Comparison of ENCODE assay signal across 8 mouse cellular contexts in the genomic region with DNA sequence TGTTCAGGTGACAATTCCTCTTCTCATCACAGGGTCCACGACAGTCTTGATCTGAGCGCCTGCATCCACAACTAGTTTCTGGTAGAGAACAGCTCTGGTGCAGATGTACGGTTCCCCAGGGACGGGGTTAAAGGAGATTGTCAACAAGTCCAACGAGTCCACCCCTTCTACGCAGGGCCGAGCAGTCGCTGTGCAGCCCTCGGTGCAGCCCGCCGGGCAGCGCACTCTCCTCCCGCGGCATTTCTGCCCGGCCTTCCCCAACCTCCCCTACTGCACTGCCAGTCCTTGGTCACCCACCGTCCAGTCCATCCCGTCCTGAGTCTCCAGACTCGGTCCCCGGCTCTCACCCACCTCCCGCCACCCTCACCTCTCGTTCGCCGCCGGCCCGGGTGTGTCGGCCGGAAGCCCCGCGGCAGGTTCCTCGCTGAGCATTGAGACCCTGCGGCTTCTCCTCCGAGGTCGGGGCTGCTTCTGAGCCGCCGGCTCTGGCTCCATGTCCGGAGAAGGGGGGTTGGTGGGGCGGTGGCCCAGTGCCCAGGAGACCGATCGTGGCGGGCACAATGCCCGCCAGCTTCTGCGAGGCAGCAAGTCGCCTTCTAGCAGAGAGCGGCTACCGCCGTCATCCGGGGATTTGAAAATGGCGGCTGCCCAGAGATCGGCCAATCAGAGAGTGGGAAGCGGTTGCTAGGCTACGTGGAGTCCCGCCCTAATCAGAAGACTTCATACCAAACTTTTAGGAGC. TPM values are rescaled to one million over a fixed set of nuclear protein-coding genes. Genes with fewer than 3 reads are reported as not detected.
DNase-seq lines count a peak whose midpoint lies in the region; ATAC-seq and TF ChIP-seq lines count a peak whose summit lies in the region.

A gene (minus strand): TSS at position 650 of the 741 bp plus-strand sequence.
A gene (plus strand): TSS at position 704 of the 741 bp plus-strand sequence.

- under 1% methylated on average over 52 of the region's 52 CpGs for WGBS in forebrain, embryonic 15.5 days
- under 1% methylated on average over 52 of the region's 52 CpGs for WGBS in lung, embryonic 14.5 days
- WGBS in olfactory bulb, adult 2 months: under 1% methylated on average over 52 of the region's 52 CpGs
- under 1% methylated on average over 52 of the region's 52 CpGs for WGBS in thymus, adult 2 months

- H3K9ac ChIP-seq in forebrain, embryonic 15.5 days (replicated peaks): peak within 1 kb of the TSS; percentile 69
- peak within 1 kb of the TSS; percentile 92 for H3K9ac ChIP-seq in lung, embryonic 14.5 days

- peak within 1 kb of the TSS; percentile 81 for H3K4me2 ChIP-seq in forebrain, embryonic 15.5 days (replicated peaks)
- H3K4me2 ChIP-seq in lung, embryonic 14.5 days: peak within 1 kb of the TSS; percentile 67

- TF ChIP-seq CTCF in layer of hippocampus, adult 2 months (conservative IDR thresholded peaks at IDR 0.05): no peak
- no peak for TF ChIP-seq CTCF in lung, embryonic 14.5 days (IDR thresholded peaks at IDR 0.05; ENCODE audit: low read depth)
- no peak for TF ChIP-seq CTCF in olfactory bulb, adult 2 months (IDR thresholded peaks at IDR 0.05; ENCODE audit: insufficient read depth, low read depth, low read length)
- peak; percentile 45; the same call in 1 of the 2 replicates for TF ChIP-seq CTCF in thymus, adult 2 months (IDR thresholded peaks at IDR 0.05; ENCODE audit: borderline replicate concordance, control insufficient read depth, extremely low read depth, insufficient read depth, low read length, poor library complexity)

- TF ChIP-seq POLR2A in olfactory bulb, adult 2 months (IDR thresholded peaks at IDR 0.05; ENCODE audit: insufficient read depth, low read depth, low read length): no peak
- no peak for TF ChIP-seq POLR2A in thymus, adult 2 months (IDR thresholded peaks at IDR 0.05; ENCODE audit: control insufficient read depth, extremely low read depth, insufficient read depth, low read length, poor library complexity)

- peak; percentile 87 for DNase-seq in ES-CJ7 (ENCODE audit: low read depth, low spot score)
- DNase-seq in cerebellum, adult 11 months: peak; percentile 76
- DNase-seq in heart, postnatal 36 days: peak; percentile 89 to 91
- peak; percentile 79 to 86 for DNase-seq in layer of hippocampus, adult 2 months (ENCODE audit: low spot score in 2 of 2)
- peak; percentile 96 for DNase-seq in lung, embryonic 14.5 days
- peak; percentile 90 for DNase-seq in thymus, adult 2 months

- ATAC-seq in forebrain, embryonic 15.5 days (replicated peaks): peak; percentile 99
- ATAC-seq in lung, embryonic 14.5 days (ENCODE audit: insufficient read depth): peak; percentile 99

- peaks cover 8% of the 10 kb centered on the region; the same call in 1 of the 2 replicates for H3K4me1 ChIP-seq in forebrain, embryonic 15.5 days
- peaks cover 3% of the 10 kb centered on the region; the same call in 1 of the 2 replicates for H3K4me1 ChIP-seq in lung, embryonic 14.5 days (ENCODE audit: insufficient read depth)
- H3K4me1 ChIP-seq in olfactory bulb, adult 2 months (ENCODE audit: control insufficient read depth, insufficient read depth, low read length): no peaks in the 10 kb centered on the region
- peaks cover 3% of the 10 kb centered on the region; the same call in 1 of the 2 replicates for H3K4me1 ChIP-seq in thymus, adult 2 months (replicated peaks; ENCODE audit: control insufficient read depth, insufficient read depth, low read length)

- H3K9me3 ChIP-seq in forebrain, embryonic 15.5 days: no peaks in the 10 kb centered on the region
- no peaks in the 10 kb centered on the region for H3K9me3 ChIP-seq in lung, embryonic 14.5 days (ENCODE audit: low read depth, low read length)

- intact Hi-C loops in heart, postnatal 36 days (cut with DNase I): no loop called here

- H3K36me3 ChIP-seq in forebrain, embryonic 15.5 days: no peaks in the 10 kb centered on the region
- H3K36me3 ChIP-seq in lung, embryonic 14.5 days (ENCODE audit: insufficient read depth): peaks cover 8% of the 10 kb centered on the region; the same call in 1 of the 2 replicates
- H3K36me3 ChIP-seq in thymus, adult 2 months (ENCODE audit: control insufficient read depth, insufficient read depth, low read length): no peaks in the 10 kb centered on the region

- H3K4me3 ChIP-seq in forebrain, embryonic 15.5 days: peak within 1 kb of the TSS; percentile 85
- peak within 1 kb of the TSS; percentile 92 for H3K4me3 ChIP-seq in layer of hippocampus, adult 2 months
- H3K4me3 ChIP-seq in lung, embryonic 14.5 days (ENCODE audit: low read depth, low read length): peak within 1 kb of the TSS; percentile 87
- H3K4me3 ChIP-seq in olfactory bulb, adult 2 months (ENCODE audit: insufficient read depth, low read depth, low read length): peak within 1 kb of the TSS; percentile 58
- peak within 1 kb of the TSS; percentile 93 for H3K4me3 ChIP-seq in thymus, adult 2 months (ENCODE audit: control insufficient read depth, insufficient read depth, low read length)

- H3K27me3 ChIP-seq in forebrain, embryonic 15.5 days: no peaks in the 10 kb centered on the region
- no peaks in the 10 kb centered on the region for H3K27me3 ChIP-seq in lung, embryonic 14.5 days (ENCODE audit: insufficient read depth, low read length)
- H3K27me3 ChIP-seq in thymus, adult 2 months (ENCODE audit: control insufficient read depth, insufficient read depth, low read length): no peaks in the 10 kb centered on the region

- H3K27ac ChIP-seq in forebrain, embryonic 15.5 days (replicated peaks): peak within 1 kb of the TSS; percentile 63
- H3K27ac ChIP-seq in layer of hippocampus, adult 2 months: no peak within 1 kb of the TSS
- peak within 1 kb of the TSS; percentile 77 for H3K27ac ChIP-seq in lung, embryonic 14.5 days (ENCODE audit: low read depth)
- no peak within 1 kb of the TSS for H3K27ac ChIP-seq in olfactory bulb, adult 2 months (ENCODE audit: insufficient read depth, low read depth, low read length)
- no peak within 1 kb of the TSS for H3K27ac ChIP-seq in thymus, adult 2 months (ENCODE audit: control insufficient read depth, insufficient read depth, low read length)

RNA-seq across cellular contexts. Expression of the first gene that starts in this region (rescaled TPM):
- 14.1 and 17.1 TPM in 2 replicates for polyA plus RNA-seq in forebrain, embryonic 15.5 days (2015; fragmentation: Nextera tagmentation; extraction: Ambion mirVana)
- 10 to 100 TPM; 18.1 to 22.4 TPM for total RNA-seq in heart, postnatal 36 days (2021)
- total RNA-seq in layer of hippocampus, adult 2 months (2021): 10 to 100 TPM; 36.5 to 42.6 TPM
- 71.4 and 74.5 TPM in 2 replicates for polyA plus RNA-seq in lung, embryonic 14.5 days (2014; fragmentation: Nextera tagmentation; extraction: Ambion mirVana)
- polyA plus RNA-seq in olfactory bulb, adult 2 months (2012; ENCODE audit: insufficient read depth, insufficient read length, low replicate concordance, missing spikeins): not detected in 2 replicates
- polyA plus RNA-seq in thymus, adult 2 months (2012; rRNA removed): 24.4 and 29.0 TPM in 2 replicates

RNA-seq across cellular contexts. Expression of the second gene that starts in this region (rescaled TPM):
- not detected in 2 replicates for polyA plus RNA-seq in forebrain, embryonic 15.5 days (2015; fragmentation: Nextera tagmentation; extraction: Ambion mirVana)
- not detected for total RNA-seq in heart, postnatal 36 days (2021)
- total RNA-seq in layer of hippocampus, adult 2 months (2021): not detected
- not detected in 2 replicates for polyA plus RNA-seq in lung, embryonic 14.5 days (2014; fragmentation: Nextera tagmentation; extraction: Ambion mirVana)
- not detected in 2 replicates for polyA plus RNA-seq in olfactory bulb, adult 2 months (2012; ENCODE audit: insufficient read depth, insufficient read length, low replicate concordance, missing spikeins)
- polyA plus RNA-seq in thymus, adult 2 months (2012; rRNA removed): not detected in 2 replicates

Comparison
In these comparisons a context has a peak if more than half of its experiments do, and no peak if none do; other contexts are left out.
1. H3K27ac ChIP-seq: peak in forebrain, embryonic 15.5 days (single experiment) and lung, embryonic 14.5 days (single experiment); none in layer of hippocampus, adult 2 months (single experiment), olfactory bulb, adult 2 months (single experiment) and thymus, adult 2 months (single experiment).
2. Peak in every context shown above with its lines, with median percentiles within 50 percentile points of each other: DNase-seq and H3K4me3 ChIP-seq.